ENCODE assay signal across 10 mouse cellular contexts in genomic region chr13:112252991-112253620, GRCm38 (mm10). TPM values are rescaled to one million over a fixed set of nuclear protein-coding genes. Genes with fewer than 3 reads are reported as not detected.
DNase-seq lines count a peak whose midpoint lies in the region; ATAC-seq lines count a peak whose summit lies in the region.
"Had no signal": no experiment of that assay in that cellular context is flagged by ENCODE, and none has a peak within 500 bp of the region (broad histone marks: within the 10 kb centered on the region; RNA-seq: fewer than 3 reads in every experiment).

No protein-coding gene starts in this region.

- H3K9me3 ChIP-seq in lung, embryonic 15.5 days: no peaks in the 10 kb centered on the region
- no peaks in the 10 kb centered on the region; the same call in none of the 2 replicates for H3K9me3 ChIP-seq in neural tube, embryonic 14.5 days (ENCODE audit: control insufficient read depth, low read length)
- peaks cover 11% of the 10 kb centered on the region for H3K9me3 ChIP-seq in hindbrain, embryonic 12.5 days (replicated peaks)

- H3K4me2 ChIP-seq in lung, embryonic 15.5 days: no peak overlapping the region
- no peak overlapping the region for H3K4me2 ChIP-seq in neural tube, embryonic 14.5 days (ENCODE audit: low read depth, low read length)
- no peak overlapping the region for H3K4me2 ChIP-seq in hindbrain, embryonic 12.5 days (replicated peaks)
- H3K4me2 ChIP-seq: embryonic facial prominence, embryonic 12.5 days had no signal

- no peak overlapping the region for H3K4me3 ChIP-seq in lung, embryonic 15.5 days
- no peak overlapping the region for H3K4me3 ChIP-seq in neural tube, embryonic 14.5 days (ENCODE audit: low read depth, low read length)
- no peak overlapping the region for H3K4me3 ChIP-seq in hindbrain, embryonic 12.5 days
- H3K4me3 ChIP-seq: embryonic facial prominence, embryonic 12.5 days had no signal

- peak; percentile 62; the same call in 1 of the 2 replicates for ATAC-seq in lung, embryonic 15.5 days (ENCODE audit: borderline replicate concordance, extremely low read depth, low FRiP score, low TSS enrichment)
- peak; percentile 38; the same call in 1 of the 2 replicates for ATAC-seq in neural tube, embryonic 14.5 days (ENCODE audit: low read depth)
- no peak for ATAC-seq in hindbrain, embryonic 12.5 days (ENCODE audit: low FRiP score)

- WGBS in lung, embryonic 15.5 days: 31% methylated on average over 13 of the region's 13 CpGs
- WGBS in neural tube, embryonic 14.5 days: 20% methylated on average over 13 of the region's 13 CpGs
- 33% methylated on average over 13 of the region's 13 CpGs for WGBS in hindbrain, embryonic 12.5 days

- H3K4me1 ChIP-seq in lung, embryonic 15.5 days: peaks cover 41% of the 10 kb centered on the region
- no peaks in the 10 kb centered on the region for H3K4me1 ChIP-seq in neural tube, embryonic 14.5 days (ENCODE audit: control insufficient read depth, insufficient read depth, low read length)
- peaks cover 5% of the 10 kb centered on the region for H3K4me1 ChIP-seq in hindbrain, embryonic 12.5 days

- H3K27me3 ChIP-seq in lung, embryonic 15.5 days: no peaks in the 10 kb centered on the region
- H3K27me3 ChIP-seq in neural tube, embryonic 14.5 days (ENCODE audit: control insufficient read depth, insufficient read depth, low read length): no peaks in the 10 kb centered on the region
- peaks cover 6% of the 10 kb centered on the region for H3K27me3 ChIP-seq in hindbrain, embryonic 12.5 days

- no peak for DNase-seq in lung, postnatal 25 days (ENCODE audit: low spot score)
- DNase-seq in heart, adult 8-10 months (ENCODE audit: low spot score): peak; percentile 58
- peak; percentile 42 for DNase-seq in kidney, postnatal 10 days
- no peak for DNase-seq in cerebellum, adult 9-11 months
- DNase-seq in ovary, adult 18-20 months (ENCODE audit: low spot score): no peak
- DNase-seq: layer of hippocampus, postnatal 36 days had no signal

- H3K36me3 ChIP-seq in lung, embryonic 15.5 days: no peaks in the 10 kb centered on the region
- no peaks in the 10 kb centered on the region for H3K36me3 ChIP-seq in neural tube, embryonic 14.5 days (ENCODE audit: control insufficient read depth, insufficient read depth, low read length)
- no peaks in the 10 kb centered on the region for H3K36me3 ChIP-seq in hindbrain, embryonic 12.5 days
- H3K36me3 ChIP-seq: embryonic facial prominence, embryonic 12.5 days had no signal

- no peak overlapping the region for H3K9ac ChIP-seq in lung, embryonic 15.5 days
- H3K9ac ChIP-seq in neural tube, embryonic 14.5 days (replicated peaks; ENCODE audit: low read depth, low read length): no peak overlapping the region
- no peak overlapping the region for H3K9ac ChIP-seq in hindbrain, embryonic 12.5 days
- H3K9ac ChIP-seq: embryonic facial prominence, embryonic 12.5 days had no signal

- peak overlapping the region; percentile 45 for H3K27ac ChIP-seq in lung, embryonic 15.5 days
- H3K27ac ChIP-seq in neural tube, embryonic 14.5 days (ENCODE audit: low read depth, low read length): no peak overlapping the region
- no peak overlapping the region for H3K27ac ChIP-seq in hindbrain, embryonic 12.5 days
- H3K27ac ChIP-seq: embryonic facial prominence, embryonic 12.5 days had no signal

RNA-seq across cellular contexts. Expression of gene Ankrd55, which starts 35.1 kb away (rescaled TPM):
- polyA plus RNA-seq in lung, embryonic 15.5 days (2015; fragmentation: Nextera tagmentation; extraction: Ambion mirVana): not detected in 2 replicates
- total RNA-seq in heart, adult 8-10 months (2022): 1 to 10 TPM; 1.6 to 2.7 (median 2.4) TPM
- 8.8 and 15.1 TPM in 2 replicates for polyA plus RNA-seq in neural tube, embryonic 14.5 days (2014; fragmentation: Nextera tagmentation; extraction: Ambion mirVana)
- 2.4 and 2.5 TPM in 2 replicates for polyA plus RNA-seq in hindbrain, embryonic 12.5 days (2016; fragmentation: Nextera tagmentation; extraction: Ambion mirVana)

Comparison
In these comparisons a context has a peak if more than half of its experiments do, and no peak if none do; other contexts are left out.
1. DNase-seq: peak in heart, adult 8-10 months (single experiment) and kidney, postnatal 10 days (single experiment); none in lung, postnatal 25 days (single experiment), cerebellum, adult 9-11 months (single experiment) and ovary, adult 18-20 months (single experiment).